Mouse (Mus musculus): ENCODE results near the gene Gstcd.

DNA sequence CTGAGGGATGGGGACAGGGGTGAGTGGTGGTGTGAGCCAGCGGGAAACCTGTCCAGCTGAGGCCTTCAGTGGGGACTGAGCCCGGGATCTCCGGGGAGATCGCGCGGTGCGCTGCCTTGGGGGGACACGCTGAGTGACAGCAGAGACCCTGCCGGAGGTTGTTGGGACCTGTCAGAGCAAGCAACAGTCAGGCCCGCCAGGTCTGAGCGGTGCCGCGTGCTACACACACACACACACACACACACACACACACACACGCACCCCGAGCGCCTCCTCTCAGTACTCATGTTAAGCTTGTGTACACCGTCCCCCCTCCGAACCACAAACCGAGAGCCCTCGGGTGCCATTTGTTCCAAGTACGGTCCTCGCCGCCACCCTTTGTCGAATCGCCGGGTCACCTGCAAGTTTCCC lies 142.4 kb downstream of the Gstcd start:
- TF ChIP-seq GATA1 (IDR thresholded peaks at IDR 0.05; ENCODE audit: low read length) (no peak), TAL1 (IDR thresholded peaks at IDR 0.05; ENCODE audit: low read length) (no peak)

All from erythroblast, embryonic 14.5 days (primary cell).